ENCODE assay signal across 1 mouse cellular context in the genomic region with DNA sequence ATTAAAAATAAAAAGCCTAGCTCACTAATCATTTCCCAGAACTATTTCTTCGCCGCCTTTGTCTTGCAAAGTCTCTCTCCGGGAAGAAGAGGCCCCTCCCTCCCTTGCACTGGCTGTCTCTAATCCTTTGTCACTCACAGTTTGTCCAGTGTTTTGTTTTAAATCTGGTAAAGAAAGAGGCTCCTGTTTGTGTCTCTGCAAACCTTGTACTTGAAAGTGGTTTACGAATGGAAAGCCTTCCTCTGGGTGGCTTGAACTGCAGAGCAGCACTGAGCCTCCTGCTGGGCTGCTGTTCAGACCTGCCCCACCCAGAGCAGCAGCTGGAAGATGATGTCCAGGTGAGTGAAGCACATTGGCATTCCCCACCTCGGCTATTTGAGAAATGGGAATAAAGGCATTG.
TF ChIP-seq lines count a peak whose summit lies in the region.

No protein-coding gene starts in this region.

TF ChIP-seq in ES-E14, 5 proteins besides CTCF, POLR2A, EP300 and RAD21:
- TF ChIP-seq CHD2 (IDR thresholded peaks at IDR 0.05; ENCODE audit: low read depth, low read length): 0 out of 2 replicates have a peak, but pooled peaks have one; percentile 37
- no peak for TF ChIP-seq ZNF384 (IDR thresholded peaks at IDR 0.05; ENCODE audit: low read depth, low read length)
